Mouse (Mus musculus): ENCODE results near the gene Pgk2.
"Not testable (repeated sequence)": the region's sequence is repeated elsewhere in the genome, so short reads cannot be mapped to it uniquely, and the experiment has no call there.

Gene Pgk2

DNA sequence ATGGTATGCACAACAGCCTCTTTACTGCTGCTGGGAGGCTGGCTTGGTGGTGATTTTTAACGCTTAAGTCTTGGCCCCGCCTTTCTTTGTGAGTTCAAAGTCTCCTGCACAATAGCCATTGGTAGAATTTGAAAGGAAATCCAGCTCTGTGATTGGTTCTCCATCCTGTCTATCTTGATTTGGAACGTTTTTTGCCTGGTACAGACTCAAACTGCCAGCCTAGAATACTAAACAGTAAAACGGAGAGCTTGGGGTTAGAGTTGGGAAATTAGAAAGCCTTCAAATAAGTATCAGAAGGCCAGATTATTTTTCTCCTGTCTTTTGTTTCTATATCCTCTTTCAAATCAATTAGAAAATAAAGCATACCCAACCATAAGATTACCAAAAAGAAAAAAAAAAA lies at the start of gene Pgk2:
Gene Pgk2, minus strand, starts transcription at position 101 of the 400 bp plus-strand sequence.
- DNase-seq (ENCODE audit: low read depth, low spot score): no peak

DNA sequence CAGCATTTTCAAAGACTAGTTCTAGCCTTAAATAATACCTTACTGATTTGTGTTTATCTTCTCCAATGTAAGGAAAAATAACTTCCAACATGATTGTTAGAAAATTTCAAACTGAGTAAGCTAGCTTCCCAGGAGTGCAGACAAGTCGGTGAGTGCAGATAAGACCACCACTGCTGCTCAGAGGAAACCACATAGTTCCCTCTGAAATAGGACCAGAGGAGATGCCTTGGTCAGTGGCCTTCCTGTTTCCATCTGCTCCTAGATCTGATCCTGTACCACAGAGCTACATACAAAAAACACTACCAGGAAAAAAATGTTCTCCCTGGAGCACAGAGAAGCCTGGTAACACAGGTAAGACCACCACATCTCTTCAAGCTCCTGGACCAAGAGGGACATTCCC lies 44.0 kb upstream of the Pgk2 start:
- DNase-seq (ENCODE audit: low read depth, low spot score): no peak

DNA sequence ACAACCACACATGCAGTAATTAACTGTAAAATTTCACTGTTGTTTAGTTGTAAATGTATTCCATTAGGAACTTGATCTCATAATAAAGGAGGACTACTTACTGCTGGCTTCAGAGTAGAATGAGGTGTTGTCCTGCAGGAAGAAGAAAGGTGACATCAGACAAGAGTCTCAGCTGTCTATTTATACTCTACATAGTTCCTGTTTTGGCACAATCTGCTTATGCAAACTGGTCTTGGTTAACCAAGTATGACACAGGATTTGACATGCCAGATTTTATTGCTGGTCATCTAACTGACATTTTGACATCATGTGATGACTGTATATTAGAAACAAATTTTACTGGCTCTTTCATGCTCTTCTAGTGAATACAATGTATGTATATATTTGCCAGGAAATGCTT lies 33.7 kb upstream of the Pgk2 start, which contains the start of gene Crisp3:
Gene Crisp3, minus strand, starts transcription at position 154 of the 400 bp plus-strand sequence.
- no peak for DNase-seq (ENCODE audit: low read depth, low spot score)

DNA sequence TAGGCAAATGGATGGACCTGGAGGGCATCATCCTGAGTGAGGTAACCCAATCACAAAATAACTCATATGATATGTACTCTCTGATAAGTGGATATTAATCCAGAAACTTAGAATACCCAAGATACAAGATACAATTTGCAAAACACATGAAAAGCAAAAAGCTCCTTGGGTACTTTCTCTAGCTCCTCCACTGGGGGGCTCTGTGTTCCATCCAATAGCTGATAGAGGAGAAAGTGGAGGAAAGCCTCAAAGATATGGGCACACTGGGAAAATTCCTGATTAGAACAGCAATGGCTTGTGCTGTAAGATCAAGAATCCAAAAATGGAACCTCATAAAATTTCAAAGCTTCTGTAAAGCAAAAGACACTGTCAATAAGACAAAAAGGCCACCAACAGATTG lies 6.6 kb downstream of the Pgk2 start:
- not testable (repeated sequence) for DNase-seq (ENCODE audit: low read depth, low spot score)

DNA sequence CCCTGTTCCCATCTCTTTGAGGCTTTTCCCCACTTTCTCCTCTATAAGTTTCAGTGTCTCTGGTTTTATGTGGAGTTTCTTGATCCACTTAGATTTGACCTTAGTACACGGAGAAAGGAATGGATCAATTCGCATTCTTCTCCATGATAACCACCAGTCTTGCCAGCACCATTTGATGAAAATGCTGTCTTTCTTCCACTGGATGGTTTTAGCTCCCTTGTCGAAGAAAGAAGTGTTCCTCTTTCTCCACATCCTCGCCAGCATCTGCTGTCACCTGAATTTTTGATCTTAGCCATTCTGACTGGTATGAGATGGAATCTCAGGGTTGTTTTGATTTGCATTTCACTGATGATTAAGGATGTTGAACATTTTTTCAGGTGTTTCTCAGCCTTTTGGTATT lies 18.2 kb downstream of the Pgk2 start:
- not testable (repeated sequence) for DNase-seq (ENCODE audit: low read depth, low spot score)

DNA sequence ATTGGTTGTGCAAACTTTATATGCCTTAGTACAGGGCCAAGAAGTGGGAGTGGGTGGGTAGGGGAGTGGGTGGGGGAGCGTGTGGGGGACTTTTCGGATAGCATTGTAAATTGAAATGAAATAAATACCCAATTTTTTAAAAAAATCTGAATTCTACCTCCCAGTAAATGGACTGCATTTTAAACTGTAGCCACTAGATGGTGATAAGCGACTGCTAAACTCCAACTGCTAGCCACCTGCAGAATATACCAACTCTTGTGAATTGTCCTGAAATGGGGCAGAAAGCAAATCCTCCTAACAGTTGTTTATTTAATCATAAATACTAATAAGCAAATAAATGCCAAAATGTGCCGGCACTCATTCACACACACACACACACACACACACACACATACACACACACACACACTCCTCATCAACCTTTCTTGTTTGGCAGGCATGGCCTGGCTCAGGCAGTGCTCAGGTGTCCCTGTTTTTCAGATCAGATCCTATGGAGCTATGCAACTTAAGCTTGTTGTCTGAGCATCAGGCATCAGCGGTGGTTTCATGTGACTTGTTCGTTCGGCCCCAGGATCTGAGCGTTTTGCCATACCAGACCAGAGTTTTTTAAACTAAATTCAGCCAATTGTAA lies 50.6 kb downstream of the Pgk2 start:
- not testable (repeated sequence) for DNase-seq (ENCODE audit: low read depth, low spot score)

Data from 3T3-L1 (cell line).